Mouse (Mus musculus) spleen, postnatal 36 days (tissue): ENCODE data around the gene Ddx5.
A peak's percentile ranks its signal among the peaks of the same experiment; 100 is the strongest.
"Not testable (repeated sequence)": the region's sequence is repeated elsewhere in the genome, so short reads cannot be mapped to it uniquely, and the experiment has no call there.

Experiments used
- DNase-seq, 2 experiments: peaks; one replicate each; pipeline ENCODE4 v3.0.0; 2022; ENCODE audit warnings: low spot score in 2 of 2, mixed read lengths in 1 of 2

Gene Ddx5

GRCm38 (mm10) chr11:106788775-106789459 lies at the start of gene Ddx5, which contains the start of gene Cep95:
Ddx5 (minus strand) TSS chr11:106789185.
Cep95 (plus strand) TSS chr11:106789252.
- peak; percentile 97 to 98 for DNase-seq

- DNase-seq, result no peak
Observed at GRCm38 (mm10) chr11:106828079-106828478, 39.1 kb upstream of the Ddx5 start.

GRCm38 (mm10) chr11:106824403-106824802 lies 35.4 kb upstream of the Ddx5 start:
- DNase-seq, result no peak

- DNase-seq, result no peak
Observed at GRCm38 (mm10) chr11:106823741-106824140, 34.8 kb upstream of the Ddx5 start.

GRCm38 (mm10) chr11:106822911-106823310 lies 33.9 kb upstream of the Ddx5 start:
- no peak for DNase-seq

GRCm38 (mm10) chr11:106822491-106822890 lies 33.5 kb upstream of the Ddx5 start:
- DNase-seq, result no peak

- DNase-seq, result no peak
Observed at GRCm38 (mm10) chr11:106821397-106821796, 32.4 kb upstream of the Ddx5 start.

GRCm38 (mm10) chr11:106820972-106821371 lies 32.0 kb upstream of the Ddx5 start:
- DNase-seq, result peak; percentile 43 to 47

GRCm38 (mm10) chr11:106820252-106820651 lies 31.3 kb upstream of the Ddx5 start:
- no peak for DNase-seq

GRCm38 (mm10) chr11:106819595-106819994 lies 30.6 kb upstream of the Ddx5 start:
- no peak for DNase-seq

GRCm38 (mm10) chr11:106818341-106818740 lies 29.4 kb upstream of the Ddx5 start:
- DNase-seq, result no peak

- no peak for DNase-seq
Observed at GRCm38 (mm10) chr11:106817808-106818207, 28.8 kb upstream of the Ddx5 start.

GRCm38 (mm10) chr11:106817156-106817555 lies 28.2 kb upstream of the Ddx5 start:
- no peak for DNase-seq

- DNase-seq, result no peak
Observed at GRCm38 (mm10) chr11:106816316-106816715, 27.3 kb upstream of the Ddx5 start.

GRCm38 (mm10) chr11:106815761-106816160 lies 26.8 kb upstream of the Ddx5 start:
- no peak for DNase-seq

GRCm38 (mm10) chr11:106815331-106815730 lies 26.3 kb upstream of the Ddx5 start:
- DNase-seq, result no peak

- DNase-seq, result no peak
Observed at GRCm38 (mm10) chr11:106814601-106815320, 25.8 kb upstream of the Ddx5 start.

- no peak for DNase-seq
Observed at GRCm38 (mm10) chr11:106812410-106813136, 23.6 kb upstream of the Ddx5 start.

GRCm38 (mm10) chr11:106807442-106807841 lies 18.5 kb upstream of the Ddx5 start:
- DNase-seq, result not testable (repeated sequence)

GRCm38 (mm10) chr11:106802069-106802627 lies 13.2 kb upstream of the Ddx5 start:
- DNase-seq, result no peak

GRCm38 (mm10) chr11:106795679-106796078 lies 6.7 kb upstream of the Ddx5 start:
- DNase-seq, result no peak

GRCm38 (mm10) chr11:106793846-106794245 lies 4.9 kb upstream of the Ddx5 start:
- DNase-seq, result no peak
